Mouse (Mus musculus): ENCODE results near the gene Ube2f. TPM values are rescaled to one million over a fixed set of nuclear protein-coding genes. Genes with fewer than 3 reads are reported as not detected.

Ube2f gene
- 17.9 and 18.6 TPM in 2 replicates for polyA plus RNA-seq (2012)

DNA sequence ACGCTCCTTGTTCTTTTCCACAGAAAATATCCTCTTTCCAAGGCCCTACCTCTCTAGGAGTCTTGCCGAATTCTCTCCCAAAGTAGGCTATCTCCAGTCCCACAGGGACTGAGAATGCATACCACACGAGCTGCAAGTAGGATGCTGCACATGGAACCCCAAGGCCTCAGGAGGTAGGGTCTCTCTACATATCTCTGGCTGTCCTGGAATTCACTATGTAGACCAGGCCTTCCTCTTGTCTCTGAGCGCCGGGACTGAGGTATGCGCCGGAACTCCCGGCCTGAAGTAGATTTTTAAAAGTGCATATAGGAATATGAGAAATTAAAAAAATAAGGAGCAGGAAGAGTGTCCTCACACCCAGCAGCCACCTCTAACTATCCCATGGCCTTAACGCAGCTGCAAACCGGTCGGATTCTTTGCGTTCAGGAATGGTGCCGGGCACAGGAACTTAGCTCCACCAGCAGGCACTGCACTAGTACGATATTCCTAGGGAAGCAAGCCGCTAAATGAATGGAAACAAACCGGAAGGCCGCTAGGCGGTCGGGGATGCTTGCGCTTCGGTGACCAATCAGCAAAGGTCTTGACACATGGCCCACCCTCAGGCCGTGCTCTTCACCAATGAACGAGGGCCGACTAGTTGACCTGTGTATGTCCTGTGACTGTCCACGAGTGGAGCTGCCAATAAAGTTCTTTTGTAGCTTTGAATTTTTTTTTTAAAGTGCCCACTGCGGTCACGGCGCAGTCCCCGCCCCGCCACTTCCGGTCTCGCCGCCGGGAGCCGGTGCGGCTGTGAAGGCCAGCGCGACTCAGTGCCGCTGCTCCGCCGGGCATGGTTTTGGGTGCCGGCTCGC lies at the start of gene Ube2f:
Gene Ube2f (plus strand): TSS at position 741 of the 851 bp plus-strand sequence.

DNA sequence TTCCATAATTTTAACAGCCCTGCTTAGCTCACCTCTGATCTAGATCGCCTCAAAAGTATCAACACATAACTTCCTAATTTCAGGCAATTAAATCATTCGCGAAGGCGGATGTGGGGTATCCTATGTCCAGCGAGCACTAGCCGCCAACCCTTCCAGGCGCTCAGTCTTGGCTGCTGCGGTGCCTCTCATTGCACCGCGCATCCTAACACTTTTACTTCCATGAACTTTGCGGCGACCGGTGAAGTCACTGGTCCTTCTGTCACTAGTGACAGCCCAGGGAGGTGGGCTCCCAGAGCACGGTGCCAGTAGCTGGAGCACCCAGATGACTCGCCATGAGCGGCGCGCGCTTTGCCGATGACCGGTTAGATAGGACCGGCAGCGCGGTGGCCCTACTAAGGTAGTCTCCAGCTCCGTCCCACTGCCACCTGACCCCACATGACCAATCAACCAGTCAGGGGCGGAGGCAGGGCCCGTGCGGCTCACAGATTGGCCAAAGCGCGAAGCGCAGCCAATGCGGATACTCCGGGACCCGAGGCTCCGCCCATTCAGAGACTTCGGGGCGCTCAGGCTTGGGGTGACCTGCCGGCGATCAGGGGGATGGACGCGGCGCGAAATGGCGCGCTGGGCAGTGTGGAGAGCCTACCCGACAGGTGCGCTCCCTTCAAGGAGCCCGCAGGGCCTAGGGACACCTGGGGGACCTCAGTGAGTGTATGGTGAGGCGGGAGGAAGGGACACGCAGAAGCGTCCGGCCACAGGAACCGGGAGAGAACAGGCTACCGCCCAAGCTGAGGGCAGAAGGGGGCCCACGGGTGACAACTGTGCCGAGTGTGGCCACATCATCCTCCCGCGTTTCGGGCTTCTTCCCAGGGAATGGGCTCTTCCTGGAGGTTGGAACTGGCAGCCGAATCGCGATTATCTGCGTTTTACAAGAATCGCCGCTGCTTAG lies 48.0 kb downstream of the Ube2f start, which contains the start of gene Scly:
Gene Scly (plus strand): TSS at position 540 of the 946 bp plus-strand sequence.

DNA sequence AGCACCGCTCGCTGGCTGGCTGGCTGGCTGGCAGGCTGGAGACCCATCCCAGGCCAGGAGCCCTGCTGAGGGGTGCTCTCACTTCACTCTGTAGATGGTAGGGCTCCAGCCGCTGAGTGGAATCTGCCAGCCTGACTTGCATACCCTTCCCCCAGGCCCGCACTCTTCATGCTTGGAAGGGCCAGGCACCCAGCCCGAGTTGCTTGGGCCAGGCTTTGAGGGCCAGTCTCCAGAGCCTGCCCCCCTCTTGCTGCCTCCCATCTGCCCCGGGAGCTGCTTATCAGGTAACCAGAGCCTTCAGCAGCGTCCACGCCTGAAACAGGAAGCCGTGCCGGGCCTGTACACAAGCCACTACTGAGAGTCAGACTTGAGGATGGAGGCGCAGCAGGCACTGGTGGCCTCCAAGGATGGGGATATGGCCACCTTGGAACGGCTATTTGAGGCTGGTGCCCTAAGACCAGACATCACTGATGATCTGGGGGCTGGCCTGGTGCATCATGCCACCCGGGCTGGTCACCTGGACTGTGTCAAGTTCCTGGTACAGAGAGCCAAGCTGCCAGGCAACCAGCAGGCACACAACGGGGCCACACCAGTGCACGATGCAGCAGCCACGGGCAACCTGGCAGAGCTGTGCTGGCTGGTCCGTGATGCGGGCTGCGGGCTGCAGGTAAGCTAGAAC lies 71.8 kb downstream of the Ube2f start, which contains the start of gene Espnl:
Gene Espnl (plus strand): TSS at position 316 of the 679 bp plus-strand sequence.

Other genes with a start within 250 kb of the Ube2f start
- gene Rbm44, start 105.2 kb upstream of the Ube2f start, polyA plus RNA-seq (2012): 0.06 and 0.10 TPM in 2 replicates
- 239 and 288 TPM in 2 replicates for gene Ramp1, start 70.5 kb upstream of the Ube2f start, polyA plus RNA-seq (2012)
- gene Scly, start 48.0 kb downstream of the Ube2f start, polyA plus RNA-seq (2012): 31.4 and 32.7 TPM in 2 replicates
- gene Espnl, start 71.8 kb downstream of the Ube2f start, polyA plus RNA-seq (2012): 0.40 and 0.55 TPM in 2 replicates
- 0.03 and 0.13 TPM in 2 replicates for gene Klhl30, start 100.7 kb downstream of the Ube2f start, polyA plus RNA-seq (2012)
- gene Erfe, start 116.1 kb downstream of the Ube2f start, polyA plus RNA-seq (2012): 0.57 and 0.86 TPM in 2 replicates
- 62.2 and 78.0 TPM in 2 replicates for gene Ilkap, start 148.5 kb downstream of the Ube2f start, polyA plus RNA-seq (2012)
- 105 and 109 TPM in 2 replicates for gene Hes6, start 163.7 kb downstream of the Ube2f start, polyA plus RNA-seq (2012)
- gene Per2, start 209.0 kb downstream of the Ube2f start, polyA plus RNA-seq (2012): 12.3 and 25.1 TPM in 2 replicates
- gene Traf3ip1, start 244.3 kb downstream of the Ube2f start, polyA plus RNA-seq (2012): 5.0 and 7.9 TPM in 2 replicates

Data from megakaryocyte-erythroid progenitor cell, adult 5 weeks (primary cell).